Mouse (Mus musculus): ENCODE data around the gene Trem3.

- TF ChIP-seq CTCF (IDR thresholded peaks at IDR 0.05; ENCODE audit: low read depth, low read length), result no peak
- no peak for TF ChIP-seq POLR2A (IDR thresholded peaks at IDR 0.05; ENCODE audit: borderline replicate concordance, low read depth, low read length)
Observed at GRCm38 (mm10) chr17:48263741-48264362, 16.3 kb downstream of the Trem3 start, which contains the start of gene Treml4.

Measured in bone marrow macrophage, adult 2 months (primary cell).